Mouse (Mus musculus): ENCODE measurements around the gene Trem1. TPM values are rescaled to one million over a fixed set of nuclear protein-coding genes. Genes with fewer than 3 reads are reported as not detected.

Gene Trem1
- total RNA-seq, 1 experiment = not detected

DNA sequence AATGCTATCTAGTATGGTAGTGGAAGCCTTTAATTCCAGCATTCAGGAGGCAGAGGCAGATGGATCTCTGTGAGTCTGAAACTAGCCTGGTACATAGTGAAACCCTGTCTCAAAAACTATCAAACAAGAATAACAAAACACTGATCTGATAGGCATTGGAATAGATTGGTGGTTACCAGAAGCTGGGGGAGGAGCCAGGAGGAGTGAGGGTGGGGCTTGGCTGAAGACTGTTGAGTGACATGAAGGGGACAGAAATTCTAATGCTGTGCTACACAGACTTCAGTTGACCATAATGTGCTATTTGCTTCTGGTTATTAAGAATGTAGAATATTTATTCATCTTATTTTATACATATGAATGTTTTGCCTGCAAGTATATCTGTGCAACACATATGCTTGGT, 35.7 kb downstream of the Trem1 start:
- Histone ChIP-seq H3K27ac (ENCODE audit: insufficient read depth, low read depth, low read length, poor library complexity, severe bottlenecking) (no peak overlapping the region), H3K9ac (ENCODE audit: insufficient read depth, low read depth, low read length, poor library complexity, severe bottlenecking) (no peak overlapping the region), H3K4me1 (ENCODE audit: control insufficient read depth in 2 of 2, insufficient read depth in 2 of 2, low read length in 2 of 2, poor library complexity in 1 of 2) (no peaks in the 10 kb centered on the region), H3K4me3 (ENCODE audit: insufficient read depth in 1 of 2, low read depth in 1 of 2, low read length in 2 of 2, poor library complexity in 1 of 2, severe bottlenecking in 1 of 2) (no peak overlapping the region), H3K9me3 (ENCODE audit: control insufficient read depth, insufficient read depth, low read depth, low read length) (no peaks in the 10 kb centered on the region), H3K36me3 (ENCODE audit: control insufficient read depth, insufficient read depth, low read length, poor library complexity, severe bottlenecking) (no peaks in the 10 kb centered on the region)
- in situ Hi-C loops (cut with MboI; ENCODE audit: low sequenced_read_pairs in 2 of 2, unreplicated experiment in 2 of 2) = no loop called here
- TF ChIP-seq ZNF384 (IDR thresholded peaks at IDR 0.05; ENCODE audit: low read depth, low read length) (no peak), MAFK (IDR thresholded peaks at IDR 0.05; ENCODE audit: insufficient read depth, low read depth, low read length) (no peak), HCFC1 (IDR thresholded peaks at IDR 0.05; ENCODE audit: borderline replicate concordance, insufficient read depth, low read length) (no peak), ZC3H11A (IDR thresholded peaks at IDR 0.05; ENCODE audit: borderline replicate concordance, low read depth, low read length) (no peak), CHD2 (IDR thresholded peaks at IDR 0.05; ENCODE audit: low read depth, low read length) (no peak)
- no peak for DNase-seq (ENCODE audit: low read depth, low spot score)

DNA sequence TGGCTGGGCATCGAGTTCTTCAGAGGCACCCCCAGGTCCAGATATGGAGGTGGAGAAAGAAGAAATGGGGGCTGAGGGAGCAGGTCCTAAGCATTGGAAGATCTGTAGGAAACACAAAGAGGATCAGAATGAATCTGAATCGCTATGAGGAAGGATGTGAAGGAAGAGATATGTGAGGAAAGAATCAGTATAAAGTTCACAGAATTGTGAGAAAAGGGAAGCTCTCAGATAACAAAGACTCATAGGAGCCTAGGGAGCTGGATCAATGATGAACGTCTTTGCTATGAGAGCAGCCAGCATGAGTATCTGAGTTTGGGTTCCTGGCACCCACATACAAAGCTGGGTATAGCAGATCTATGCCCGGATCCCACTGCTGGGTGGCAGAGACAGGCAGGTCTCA, 37.3 kb downstream of the Trem1 start:
- H3K36me3 ChIP-seq (ENCODE audit: control insufficient read depth, insufficient read depth, low read length, poor library complexity, severe bottlenecking) = no peaks in the 10 kb centered on the region
- TF ChIP-seq ZNF384 (IDR thresholded peaks at IDR 0.05; ENCODE audit: low read depth, low read length) = no peak
- no peak for TF ChIP-seq MAFK (IDR thresholded peaks at IDR 0.05; ENCODE audit: insufficient read depth, low read depth, low read length)
- TF ChIP-seq ZC3H11A (IDR thresholded peaks at IDR 0.05; ENCODE audit: borderline replicate concordance, low read depth, low read length) = no peak
- no peak for TF ChIP-seq CHD2 (IDR thresholded peaks at IDR 0.05; ENCODE audit: low read depth, low read length)
- no peak for TF ChIP-seq HCFC1 (IDR thresholded peaks at IDR 0.05; ENCODE audit: borderline replicate concordance, insufficient read depth, low read length)
- in situ Hi-C loops (cut with MboI; ENCODE audit: low sequenced_read_pairs in 2 of 2, unreplicated experiment in 2 of 2) = no loop called here
- no peak overlapping the region for H3K27ac ChIP-seq (ENCODE audit: insufficient read depth, low read depth, low read length, poor library complexity, severe bottlenecking)
- no peak overlapping the region for H3K9ac ChIP-seq (ENCODE audit: insufficient read depth, low read depth, low read length, poor library complexity, severe bottlenecking)
- H3K4me1 ChIP-seq (ENCODE audit: control insufficient read depth in 2 of 2, insufficient read depth in 2 of 2, low read length in 2 of 2, poor library complexity in 1 of 2) = no peaks in the 10 kb centered on the region
- H3K4me3 ChIP-seq (ENCODE audit: insufficient read depth in 1 of 2, low read depth in 1 of 2, low read length in 2 of 2, poor library complexity in 1 of 2, severe bottlenecking in 1 of 2) = no peak overlapping the region
- no peaks in the 10 kb centered on the region for H3K9me3 ChIP-seq (ENCODE audit: control insufficient read depth, insufficient read depth, low read depth, low read length)
- DNase-seq (ENCODE audit: low read depth, low spot score) = no peak

DNA sequence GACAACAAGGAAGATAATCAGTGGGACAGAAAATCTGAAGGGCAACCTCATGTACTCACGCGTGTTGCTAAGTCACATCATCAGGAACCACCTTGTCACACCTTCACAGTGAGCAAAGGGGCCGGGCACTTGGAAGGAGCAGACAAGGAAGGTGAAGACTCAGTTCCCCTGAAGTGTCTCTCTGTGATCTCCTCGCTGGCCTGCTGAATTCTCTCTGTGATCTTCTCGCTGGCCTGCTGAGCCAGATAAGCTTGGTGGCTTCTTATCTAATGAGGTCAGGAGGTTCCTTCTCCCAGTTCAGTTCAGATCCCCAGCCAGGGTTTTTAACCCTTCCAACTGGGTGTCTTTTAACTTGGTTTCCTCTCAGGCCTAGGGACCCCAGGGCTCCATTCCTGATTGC, 39.6 kb downstream of the Trem1 start:
- in situ Hi-C loops (cut with MboI; ENCODE audit: low sequenced_read_pairs in 2 of 2, unreplicated experiment in 2 of 2) = no loop called here
- H3K9ac ChIP-seq (ENCODE audit: insufficient read depth, low read depth, low read length, poor library complexity, severe bottlenecking) = no peak overlapping the region
- H3K4me1 ChIP-seq (ENCODE audit: control insufficient read depth in 2 of 2, insufficient read depth in 2 of 2, low read length in 2 of 2, poor library complexity in 1 of 2) = peaks cover 0 to 2% of the 10 kb centered on the region in 2 experiments; a peak in 1 of 4 replicates
- no peak for TF ChIP-seq MAFK (IDR thresholded peaks at IDR 0.05; ENCODE audit: insufficient read depth, low read depth, low read length)
- H3K27ac ChIP-seq (ENCODE audit: insufficient read depth, low read depth, low read length, poor library complexity, severe bottlenecking) = no peak overlapping the region
- no peaks in the 10 kb centered on the region for H3K36me3 ChIP-seq (ENCODE audit: control insufficient read depth, insufficient read depth, low read length, poor library complexity, severe bottlenecking)
- no peak for DNase-seq (ENCODE audit: low read depth, low spot score)
- H3K9me3 ChIP-seq (ENCODE audit: control insufficient read depth, insufficient read depth, low read depth, low read length) = no peaks in the 10 kb centered on the region
- H3K4me3 ChIP-seq (ENCODE audit: insufficient read depth in 1 of 2, low read depth in 1 of 2, low read length in 2 of 2, poor library complexity in 1 of 2, severe bottlenecking in 1 of 2) = no peak overlapping the region

DNA sequence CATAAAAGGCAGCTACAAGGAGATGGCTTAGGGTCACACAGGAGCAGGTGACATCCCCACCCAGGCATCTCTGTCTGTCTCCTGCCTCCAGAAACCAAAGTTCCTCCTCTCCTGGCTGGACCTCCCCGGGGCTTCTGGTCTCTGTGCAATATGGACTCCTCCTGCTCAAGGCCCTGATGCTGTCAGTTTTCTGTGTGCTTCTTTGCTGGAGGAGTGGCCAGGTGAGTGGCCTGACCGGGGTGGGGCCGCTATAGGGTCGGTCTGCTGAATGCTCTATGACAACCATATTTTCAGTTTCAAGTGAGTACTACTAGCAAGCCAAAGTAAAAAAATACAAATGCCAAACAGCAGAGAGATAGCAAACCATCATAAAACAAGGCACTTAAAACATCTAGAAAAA, 40.0 kb downstream of the Trem1 start:
- in situ Hi-C loops (cut with MboI; ENCODE audit: low sequenced_read_pairs in 2 of 2, unreplicated experiment in 2 of 2) = no loop called here
- H3K9ac ChIP-seq (ENCODE audit: insufficient read depth, low read depth, low read length, poor library complexity, severe bottlenecking) = no peak overlapping the region
- no peak overlapping the region for H3K27ac ChIP-seq (ENCODE audit: insufficient read depth, low read depth, low read length, poor library complexity, severe bottlenecking)

DNA sequence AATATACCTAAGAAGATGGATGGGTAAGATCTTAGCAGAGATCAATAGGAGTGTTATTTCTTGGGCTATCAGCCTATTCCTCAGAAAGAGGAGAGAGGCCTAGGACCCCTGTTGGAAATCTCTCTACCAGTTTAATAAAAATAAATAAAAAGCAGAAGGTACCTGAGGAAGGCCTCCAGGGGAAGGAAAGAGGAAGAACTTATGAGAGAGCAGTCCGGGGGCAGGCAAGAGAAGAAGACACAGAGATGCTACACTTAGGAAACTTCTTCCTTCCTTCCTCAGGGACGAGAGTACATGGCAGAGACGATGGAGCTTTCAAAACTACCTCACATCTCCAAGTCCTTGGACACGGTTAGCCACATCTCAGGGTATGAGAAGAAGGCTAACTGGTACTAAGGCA, 41.5 kb downstream of the Trem1 start:
- no peak overlapping the region for H3K4me3 ChIP-seq (ENCODE audit: insufficient read depth in 1 of 2, low read depth in 1 of 2, low read length in 2 of 2, poor library complexity in 1 of 2, severe bottlenecking in 1 of 2)
- no peaks in the 10 kb centered on the region for H3K36me3 ChIP-seq (ENCODE audit: control insufficient read depth, insufficient read depth, low read length, poor library complexity, severe bottlenecking)
- H3K9me3 ChIP-seq (ENCODE audit: control insufficient read depth, insufficient read depth, low read depth, low read length) = no peaks in the 10 kb centered on the region
- H3K4me1 ChIP-seq (ENCODE audit: control insufficient read depth in 2 of 2, insufficient read depth in 2 of 2, low read length in 2 of 2, poor library complexity in 1 of 2) = peaks cover 0 to 2% of the 10 kb centered on the region in 2 experiments; a peak in 1 of 4 replicates
- H3K27ac ChIP-seq (ENCODE audit: insufficient read depth, low read depth, low read length, poor library complexity, severe bottlenecking) = no peak overlapping the region
- in situ Hi-C loops (cut with MboI; ENCODE audit: low sequenced_read_pairs in 2 of 2, unreplicated experiment in 2 of 2) = no loop called here
- no peak for TF ChIP-seq CHD2 (IDR thresholded peaks at IDR 0.05; ENCODE audit: low read depth, low read length)
- no peak for TF ChIP-seq MAFK (IDR thresholded peaks at IDR 0.05; ENCODE audit: insufficient read depth, low read depth, low read length)
- TF ChIP-seq ZNF384 (IDR thresholded peaks at IDR 0.05; ENCODE audit: low read depth, low read length) = no peak
- no peak for TF ChIP-seq HCFC1 (IDR thresholded peaks at IDR 0.05; ENCODE audit: borderline replicate concordance, insufficient read depth, low read length)
- no peak for TF ChIP-seq ZC3H11A (IDR thresholded peaks at IDR 0.05; ENCODE audit: borderline replicate concordance, low read depth, low read length)
- DNase-seq (ENCODE audit: low read depth, low spot score) = no peak
- H3K9ac ChIP-seq (ENCODE audit: insufficient read depth, low read depth, low read length, poor library complexity, severe bottlenecking) = no peak overlapping the region

More for the DNA sequence above, 40.0 kb downstream of the Trem1 start:
- peaks cover 0 to 2% of the 10 kb centered on the region in 2 experiments; a peak in 1 of 4 replicates for H3K4me1 ChIP-seq (ENCODE audit: control insufficient read depth in 2 of 2, insufficient read depth in 2 of 2, low read length in 2 of 2, poor library complexity in 1 of 2)
- TF ChIP-seq MAFK (IDR thresholded peaks at IDR 0.05; ENCODE audit: insufficient read depth, low read depth, low read length) = no peak
- no peak for TF ChIP-seq CHD2 (IDR thresholded peaks at IDR 0.05; ENCODE audit: low read depth, low read length)
- no peak for TF ChIP-seq ZNF384 (IDR thresholded peaks at IDR 0.05; ENCODE audit: low read depth, low read length)
- TF ChIP-seq ZC3H11A (IDR thresholded peaks at IDR 0.05; ENCODE audit: borderline replicate concordance, low read depth, low read length) = no peak
- TF ChIP-seq HCFC1 (IDR thresholded peaks at IDR 0.05; ENCODE audit: borderline replicate concordance, insufficient read depth, low read length) = no peak
- H3K9me3 ChIP-seq (ENCODE audit: control insufficient read depth, insufficient read depth, low read depth, low read length) = no peaks in the 10 kb centered on the region
- H3K4me3 ChIP-seq (ENCODE audit: insufficient read depth in 1 of 2, low read depth in 1 of 2, low read length in 2 of 2, poor library complexity in 1 of 2, severe bottlenecking in 1 of 2) = no peak overlapping the region
- no peak for DNase-seq (ENCODE audit: low read depth, low spot score)
- no peaks in the 10 kb centered on the region for H3K36me3 ChIP-seq (ENCODE audit: control insufficient read depth, insufficient read depth, low read length, poor library complexity, severe bottlenecking)

All from ES-E14 (cell line).